Mouse (Mus musculus): ENCODE measurements around the gene Ptpn20. TPM values are rescaled to one million over a fixed set of nuclear protein-coding genes. Genes with fewer than 3 reads are reported as not detected.

Gene Ptpn20
- polyA plus RNA-seq, 1 experiment from 2014 or later = 0.09 TPM

- no peak overlapping the region for H3K9ac ChIP-seq (ENCODE audit: low read length)
- WGBS = 68% methylated on average over 2 of the region's 2 CpGs
Observed at GRCm38 (mm10) chr14:33658331-33658730, 69.3 kb downstream of the Ptpn20 start.

GRCm38 (mm10) chr14:33662080-33662479 lies 73.1 kb downstream of the Ptpn20 start:
- 84% methylated on average over 9 of the region's 9 CpGs for WGBS
- Histone ChIP-seq H3K36me3 (ENCODE audit: control insufficient read depth, insufficient read depth, low read length) (no peaks in the 10 kb centered on the region), H3K4me1 (ENCODE audit: control insufficient read depth, insufficient read depth, low read length) (no peaks in the 10 kb centered on the region), H3K9ac (ENCODE audit: low read length) (no peak overlapping the region), H3K4me3 (ENCODE audit: low read depth, low read length) (no peak overlapping the region), H3K27ac (ENCODE audit: low read depth, low read length) (no peak overlapping the region), H3K4me2 (ENCODE audit: low read length) (no peak overlapping the region), H3K9me3 (replicated peaks; ENCODE audit: control insufficient read depth, low read length) (no peaks in the 10 kb centered on the region), H3K27me3 (replicated peaks; ENCODE audit: control insufficient read depth, insufficient read depth, low read length) (no peaks in the 10 kb centered on the region)
- DNase-seq (ENCODE audit: low spot score) = no peak
- no peak for ATAC-seq

More at GRCm38 (mm10) chr14:33658331-33658730, 69.3 kb downstream of the Ptpn20 start:
- H3K27ac ChIP-seq (ENCODE audit: low read depth, low read length) = no peak overlapping the region
- H3K4me3 ChIP-seq (ENCODE audit: low read depth, low read length) = no peak overlapping the region
- H3K27me3 ChIP-seq (replicated peaks; ENCODE audit: control insufficient read depth, insufficient read depth, low read length) = no peaks in the 10 kb centered on the region
- no peak overlapping the region for H3K4me2 ChIP-seq (ENCODE audit: low read length)
- no peaks in the 10 kb centered on the region for H3K36me3 ChIP-seq (ENCODE audit: control insufficient read depth, insufficient read depth, low read length)
- no peak for DNase-seq (ENCODE audit: low spot score)
- no peak for ATAC-seq
- no peaks in the 10 kb centered on the region for H3K9me3 ChIP-seq (replicated peaks; ENCODE audit: control insufficient read depth, low read length)
- no peaks in the 10 kb centered on the region for H3K4me1 ChIP-seq (ENCODE audit: control insufficient read depth, insufficient read depth, low read length)

GRCm38 (mm10) chr14:33666301-33666700 lies 77.3 kb downstream of the Ptpn20 start:
- H3K4me1 ChIP-seq (ENCODE audit: control insufficient read depth, insufficient read depth, low read length) = no peaks in the 10 kb centered on the region
- H3K27ac ChIP-seq (ENCODE audit: low read depth, low read length) = no peak overlapping the region
- no peak overlapping the region for H3K4me2 ChIP-seq (ENCODE audit: low read length)
- DNase-seq (ENCODE audit: low spot score) = no peak
- H3K9me3 ChIP-seq (replicated peaks; ENCODE audit: control insufficient read depth, low read length) = no peaks in the 10 kb centered on the region
- no peak for ATAC-seq
- no peak overlapping the region for H3K9ac ChIP-seq (ENCODE audit: low read length)
- no peak overlapping the region for H3K4me3 ChIP-seq (ENCODE audit: low read depth, low read length)
- 89% methylated on average over 6 of the region's 6 CpGs for WGBS
- no peaks in the 10 kb centered on the region for H3K36me3 ChIP-seq (ENCODE audit: control insufficient read depth, insufficient read depth, low read length)
- H3K27me3 ChIP-seq (replicated peaks; ENCODE audit: control insufficient read depth, insufficient read depth, low read length) = no peaks in the 10 kb centered on the region

GRCm38 (mm10) chr14:33669891-33670290 lies 80.9 kb downstream of the Ptpn20 start:
- Histone ChIP-seq H3K36me3 (ENCODE audit: control insufficient read depth, insufficient read depth, low read length) (no peaks in the 10 kb centered on the region), H3K4me2 (ENCODE audit: low read length) (no peak overlapping the region), H3K27me3 (replicated peaks; ENCODE audit: control insufficient read depth, insufficient read depth, low read length) (no peaks in the 10 kb centered on the region), H3K4me1 (ENCODE audit: control insufficient read depth, insufficient read depth, low read length) (no peaks in the 10 kb centered on the region), H3K9me3 (replicated peaks; ENCODE audit: control insufficient read depth, low read length) (no peaks in the 10 kb centered on the region), H3K4me3 (ENCODE audit: low read depth, low read length) (no peak overlapping the region), H3K9ac (ENCODE audit: low read length) (no peak overlapping the region), H3K27ac (ENCODE audit: low read depth, low read length) (no peak overlapping the region)
- peak; percentile 17 for DNase-seq (ENCODE audit: low spot score)
- no peak for ATAC-seq
- WGBS = 75% methylated on average over 11 of the region's 11 CpGs

- WGBS = 78% methylated on average over 5 of the region's 5 CpGs
- ATAC-seq (peak; percentile 46; the same call in 1 of the 2 replicates), DNase-seq (ENCODE audit: low spot score) (peak; percentile 64)
Observed at GRCm38 (mm10) chr14:33673350-33674087, 84.5 kb downstream of the Ptpn20 start.

GRCm38 (mm10) chr14:33677996-33678395 lies 89.0 kb downstream of the Ptpn20 start:
- H3K9me3 ChIP-seq (replicated peaks; ENCODE audit: control insufficient read depth, low read length) = no peaks in the 10 kb centered on the region
- H3K9ac ChIP-seq (ENCODE audit: low read length) = no peak overlapping the region
- H3K4me2 ChIP-seq (ENCODE audit: low read length) = no peak overlapping the region
- 88% methylated on average over 6 of the region's 6 CpGs for WGBS
- ATAC-seq (no peak), DNase-seq (ENCODE audit: low spot score) (no peak)
- no peaks in the 10 kb centered on the region for H3K27me3 ChIP-seq (replicated peaks; ENCODE audit: control insufficient read depth, insufficient read depth, low read length)
- H3K4me3 ChIP-seq (ENCODE audit: low read depth, low read length) = no peak overlapping the region
- H3K27ac ChIP-seq (ENCODE audit: low read depth, low read length) = no peak overlapping the region
- H3K36me3 ChIP-seq (ENCODE audit: control insufficient read depth, insufficient read depth, low read length) = no peaks in the 10 kb centered on the region
- no peaks in the 10 kb centered on the region for H3K4me1 ChIP-seq (ENCODE audit: control insufficient read depth, insufficient read depth, low read length)

More at GRCm38 (mm10) chr14:33673350-33674087, 84.5 kb downstream of the Ptpn20 start:
- H3K4me2 ChIP-seq (ENCODE audit: low read length) = no peak overlapping the region
- H3K4me1 ChIP-seq (ENCODE audit: control insufficient read depth, insufficient read depth, low read length) = no peaks in the 10 kb centered on the region
- no peaks in the 10 kb centered on the region for H3K36me3 ChIP-seq (ENCODE audit: control insufficient read depth, insufficient read depth, low read length)
- H3K9ac ChIP-seq (ENCODE audit: low read length) = no peak overlapping the region
- no peak overlapping the region for H3K4me3 ChIP-seq (ENCODE audit: low read depth, low read length)
- H3K27me3 ChIP-seq (replicated peaks; ENCODE audit: control insufficient read depth, insufficient read depth, low read length) = no peaks in the 10 kb centered on the region
- H3K9me3 ChIP-seq (replicated peaks; ENCODE audit: control insufficient read depth, low read length) = no peaks in the 10 kb centered on the region
- no peak overlapping the region for H3K27ac ChIP-seq (ENCODE audit: low read depth, low read length)

- WGBS = 93% methylated on average over 3 of the region's 3 CpGs
- Histone ChIP-seq H3K36me3 (ENCODE audit: control insufficient read depth, insufficient read depth, low read length) (no peaks in the 10 kb centered on the region), H3K27ac (ENCODE audit: low read depth, low read length) (no peak overlapping the region), H3K4me2 (ENCODE audit: low read length) (no peak overlapping the region), H3K27me3 (replicated peaks; ENCODE audit: control insufficient read depth, insufficient read depth, low read length) (no peaks in the 10 kb centered on the region), H3K9me3 (replicated peaks; ENCODE audit: control insufficient read depth, low read length) (no peaks in the 10 kb centered on the region), H3K4me3 (ENCODE audit: low read depth, low read length) (no peak overlapping the region), H3K9ac (ENCODE audit: low read length) (no peak overlapping the region), H3K4me1 (ENCODE audit: control insufficient read depth, insufficient read depth, low read length) (peaks cover 4% of the 10 kb centered on the region; the same call in 1 of the 2 replicates)
- no peak for DNase-seq (ENCODE audit: low spot score)
- ATAC-seq = no peak
Observed at GRCm38 (mm10) chr14:33678740-33679139, 89.7 kb downstream of the Ptpn20 start.

- DNase-seq (ENCODE audit: low spot score) (no peak), ATAC-seq (no peak)
- H3K4me3 ChIP-seq (ENCODE audit: low read depth, low read length) = no peak overlapping the region
- H3K9me3 ChIP-seq (replicated peaks; ENCODE audit: control insufficient read depth, low read length) = no peaks in the 10 kb centered on the region
- H3K4me1 ChIP-seq (ENCODE audit: control insufficient read depth, insufficient read depth, low read length) = peaks cover 7% of the 10 kb centered on the region; the same call in 1 of the 2 replicates
- H3K36me3 ChIP-seq (ENCODE audit: control insufficient read depth, insufficient read depth, low read length) = no peaks in the 10 kb centered on the region
- H3K9ac ChIP-seq (ENCODE audit: low read length) = no peak overlapping the region
- no peak overlapping the region for H3K27ac ChIP-seq (ENCODE audit: low read depth, low read length)
- H3K27me3 ChIP-seq (replicated peaks; ENCODE audit: control insufficient read depth, insufficient read depth, low read length) = no peaks in the 10 kb centered on the region
- no peak overlapping the region for H3K4me2 ChIP-seq (ENCODE audit: low read length)
- WGBS = 96% methylated on average over 6 of the region's 6 CpGs
Observed at GRCm38 (mm10) chr14:33680621-33681020, 91.6 kb downstream of the Ptpn20 start.

GRCm38 (mm10) chr14:33682768-33683167 lies 93.8 kb downstream of the Ptpn20 start:
- Histone ChIP-seq H3K4me2 (ENCODE audit: low read length) (no peak overlapping the region), H3K9me3 (replicated peaks; ENCODE audit: control insufficient read depth, low read length) (no peaks in the 10 kb centered on the region), H3K9ac (ENCODE audit: low read length) (no peak overlapping the region), H3K27me3 (replicated peaks; ENCODE audit: control insufficient read depth, insufficient read depth, low read length) (no peaks in the 10 kb centered on the region), H3K4me3 (ENCODE audit: low read depth, low read length) (no peak overlapping the region), H3K4me1 (ENCODE audit: control insufficient read depth, insufficient read depth, low read length) (peaks cover 7% of the 10 kb centered on the region; the same call in 1 of the 2 replicates), H3K27ac (ENCODE audit: low read depth, low read length) (no peak overlapping the region), H3K36me3 (ENCODE audit: control insufficient read depth, insufficient read depth, low read length) (no peaks in the 10 kb centered on the region)
- ATAC-seq (no peak), DNase-seq (ENCODE audit: low spot score) (no peak)
- 98% methylated on average over 2 of the region's 2 CpGs for WGBS
